Mouse (Mus musculus) frontal cortex, postnatal 25 days (tissue): Measurements from ENCODE around the gene Efcab10.

Experiments
- DNase-seq, 2 experiments: peaks; one replicate each; pipeline ENCODE4 v3.0.0; 2022; ENCODE audit warnings: low spot score in 2 of 2

Efcab10 gene

GRCm38 (mm10) chr12:33427293-33427692 lies 32.6 kb downstream of the Efcab10 start:
- DNase-seq = no peak

GRCm38 (mm10) chr12:33427726-33428125 lies 33.1 kb downstream of the Efcab10 start:
- DNase-seq = no peak

- DNase-seq = peak; percentile 99
Observed at GRCm38 (mm10) chr12:33429387-33430160, 34.9 kb downstream of the Efcab10 start, which contains the start of gene Twistnb. Gene Twistnb (plus strand): TSS chr12:33429635.

- no peak for DNase-seq
Observed at GRCm38 (mm10) chr12:33433812-33434211, 39.2 kb downstream of the Efcab10 start.

GRCm38 (mm10) chr12:33434758-33435157 lies 40.1 kb downstream of the Efcab10 start:
- no peak for DNase-seq
